36 mouse cellular contexts compared by ENCODE assay signal in the genomic region with DNA sequence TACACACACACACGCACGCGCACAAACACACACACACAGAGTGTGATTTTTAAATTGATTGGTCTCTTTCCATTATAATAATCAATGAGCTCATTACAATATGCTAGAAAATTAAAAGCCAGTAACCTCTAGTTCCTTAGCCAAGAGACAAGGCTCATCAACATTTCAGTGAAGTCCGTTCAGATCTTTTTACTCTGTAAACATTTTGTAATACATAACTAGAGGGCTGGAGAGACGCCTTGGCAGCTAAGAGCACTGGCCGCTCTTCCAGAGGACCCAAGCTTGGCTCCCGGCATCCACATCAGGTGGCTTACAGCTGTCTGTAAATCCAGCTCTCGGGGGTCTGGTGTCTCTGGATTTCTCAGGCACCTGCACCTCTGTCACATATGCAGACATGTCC. TPM values are rescaled to one million over a fixed set of nuclear protein-coding genes. Genes with fewer than 3 reads are reported as not detected.
"Had no signal": no experiment of that assay in that cellular context is flagged by ENCODE, and none has a peak within 500 bp of the region (broad histone marks: within the 10 kb centered on the region; RNA-seq: fewer than 3 reads in every experiment).

No protein-coding gene starts in this region.

- H3K4me2 ChIP-seq: heart, embryonic 15.5 days; hindbrain, embryonic 14.5 days had no signal

- H3K4me1 ChIP-seq: hindbrain, embryonic 12.5 days; intestine, embryonic 15.5 days; limb, embryonic 13.5 days had no signal

- ATAC-seq: forebrain, postnatal 0 days; hindbrain, embryonic 16.5 days; inflammation-experienced regulatory T-cells, adult 6 months; intestine, embryonic 15.5 days; intestine, postnatal 0 days had no signal

- DNase-seq: forebrain, postnatal 0 days; gastrocnemius, postnatal 10 days; gastrocnemius, postnatal 25 days; heart, adult 11 months; heart, adult 2 months; heart, postnatal 14 days; heart, postnatal 36 days; kidney, adult 18-20 months; kidney, adult 9 months; kidney, postnatal 10 days; kidney, postnatal 25 days; kidney, postnatal 4 days; left cerebral cortex, postnatal 4 days had no signal

- H3K9ac ChIP-seq: forebrain, postnatal 0 days; heart, embryonic 13.5 days; heart, embryonic 15.5 days; hindbrain, embryonic 12.5 days; hindbrain, embryonic 14.5 days; intestine, embryonic 15.5 days; limb, embryonic 13.5 days; limb, embryonic 15.5 days; liver, embryonic 14.5 days had no signal

- H3K27ac ChIP-seq: heart, adult 2 months; heart, embryonic 13.5 days; heart, embryonic 15.5 days; hindbrain, embryonic 12.5 days; hindbrain, embryonic 14.5 days; intestine, embryonic 15.5 days; layer of hippocampus, adult 2 months; limb, embryonic 13.5 days; limb, embryonic 15.5 days; liver, embryonic 14.5 days had no signal

- H3K9me3 ChIP-seq: heart, embryonic 15.5 days; intestine, embryonic 15.5 days; limb, embryonic 13.5 days; limb, embryonic 15.5 days had no signal

- H3K4me3 ChIP-seq: heart, adult 2 months; heart, embryonic 15.5 days; hindbrain, embryonic 12.5 days; intestine, embryonic 15.5 days; layer of hippocampus, adult 2 months had no signal

- H3K27me3 ChIP-seq: heart, embryonic 13.5 days; heart, embryonic 15.5 days; hindbrain, embryonic 12.5 days; intestine, embryonic 15.5 days; limb, embryonic 13.5 days; limb, embryonic 15.5 days had no signal

- H3K36me3 ChIP-seq: heart, embryonic 13.5 days; heart, embryonic 15.5 days; hindbrain, embryonic 12.5 days; intestine, embryonic 15.5 days; limb, embryonic 13.5 days; limb, embryonic 15.5 days had no signal

RNA-seq across cellular contexts. Expression of a gene that starts 13.1 kb away (rescaled TPM):
- total RNA-seq: forebrain, postnatal 0 days; gastrocnemius, adult 18-20 months; gastrocnemius, postnatal 10 days; gastrocnemius, postnatal 25 days; heart, adult 2 months; heart, postnatal 36 days; hematopoietic stem cell, adult 5-6 weeks; layer of hippocampus, adult 2 months; layer of hippocampus, postnatal 10 days; layer of hippocampus, postnatal 25 days; left cerebral cortex, adult 8-10 months; left cerebral cortex, postnatal 10 days; left cerebral cortex, postnatal 25 days; left cerebral cortex, postnatal 4 days had no signal
- polyA plus RNA-seq: forebrain, postnatal 0 days; heart, embryonic 11.5 days; heart, embryonic 13.5 days; heart, postnatal 0 days; hindbrain, embryonic 12.5 days; hindbrain, embryonic 14.5 days; hindbrain, embryonic 16.5 days; inflammation-experienced regulatory T-cells, adult 6 months; limb, embryonic 11.5 days; liver, embryonic 11.5 days had no signal
